Mouse (Mus musculus) layer of hippocampus, adult 9-11 months (tissue): ENCODE data around the gene Tec.

Experiments used
- DNase-seq: peaks from one replicate; pipeline ENCODE4 v3.0.0; 2022

The Tec gene

GRCm38 (mm10) chr5:72776595-72776994 lies 91.7 kb downstream of the Tec start:
- DNase-seq, result no peak

- DNase-seq, result no peak
These were observed 92.2 kb downstream of the Tec start for GRCm38 (mm10) chr5:72776127-72776526.

GRCm38 (mm10) chr5:72769841-72770240 lies 98.4 kb downstream of the Tec start:
- DNase-seq, result no peak

GRCm38 (mm10) chr5:72763546-72763945 lies 104.7 kb downstream of the Tec start:
- no peak for DNase-seq

- DNase-seq, result no peak
These were observed 105.3 kb downstream of the Tec start for GRCm38 (mm10) chr5:72763025-72763424.

GRCm38 (mm10) chr5:72761758-72762157 lies 106.5 kb downstream of the Tec start:
- DNase-seq, result no peak

- DNase-seq, result no peak
These were observed 107.0 kb downstream of the Tec start for GRCm38 (mm10) chr5:72761237-72761636.

GRCm38 (mm10) chr5:72758925-72759924 lies 109.1 kb downstream of the Tec start:
- no peak for DNase-seq

- peak; percentile 21 for DNase-seq
These were observed 111.0 kb downstream of the Tec start for GRCm38 (mm10) chr5:72757155-72757773.

GRCm38 (mm10) chr5:72755941-72756340 lies 112.3 kb downstream of the Tec start:
- DNase-seq, result peak; percentile 71

- no peak for DNase-seq
These were observed 113.2 kb downstream of the Tec start for GRCm38 (mm10) chr5:72755035-72755434.

- DNase-seq, result no peak
These were observed 115.7 kb downstream of the Tec start, which contains the start of gene Txk for GRCm38 (mm10) chr5:72752585-72752984. Gene Txk, minus strand, starts transcription at chr5:72752777.

- no peak for DNase-seq
These were observed 117.1 kb downstream of the Tec start for GRCm38 (mm10) chr5:72751056-72751758.

- no peak for DNase-seq
These were observed 118.1 kb downstream of the Tec start for GRCm38 (mm10) chr5:72750226-72750625.

GRCm38 (mm10) chr5:72748659-72749265 lies 119.5 kb downstream of the Tec start:
- DNase-seq, result no peak

GRCm38 (mm10) chr5:72747384-72747783 lies 120.9 kb downstream of the Tec start:
- peak; percentile 64 for DNase-seq

- no peak for DNase-seq
These were observed 121.8 kb downstream of the Tec start for GRCm38 (mm10) chr5:72746461-72746860.

GRCm38 (mm10) chr5:72743103-72743502 lies 125.2 kb downstream of the Tec start:
- DNase-seq, result no peak

GRCm38 (mm10) chr5:72736868-72737267 lies 131.4 kb downstream of the Tec start:
- no peak for DNase-seq

- DNase-seq, result no peak
These were observed 131.8 kb downstream of the Tec start for GRCm38 (mm10) chr5:72736437-72736836.

- no peak for DNase-seq
These were observed 132.5 kb downstream of the Tec start for GRCm38 (mm10) chr5:72735763-72736162.

- DNase-seq, result no peak
These were observed 135.4 kb downstream of the Tec start for GRCm38 (mm10) chr5:72732885-72733284.

GRCm38 (mm10) chr5:72725404-72725803 lies 142.9 kb downstream of the Tec start:
- DNase-seq, result no peak
